Mouse (Mus musculus) heart, postnatal 0 days (tissue): ENCODE data around the gene Nhej1.

Source experiments
- CTCF ChIP-seq: IDR thresholded peaks from 2 replicates; pipeline ENCODE4 v1.5.1; 2016; ENCODE audit warnings: antibody characterized with exemption, control low read depth, low read depth
- EP300 ChIP-seq: IDR thresholded peaks from 2 replicates; pipeline ENCODE4 v1.6.1; 2016; ENCODE audit warnings: antibody characterized with exemption, low read depth

DNA sequence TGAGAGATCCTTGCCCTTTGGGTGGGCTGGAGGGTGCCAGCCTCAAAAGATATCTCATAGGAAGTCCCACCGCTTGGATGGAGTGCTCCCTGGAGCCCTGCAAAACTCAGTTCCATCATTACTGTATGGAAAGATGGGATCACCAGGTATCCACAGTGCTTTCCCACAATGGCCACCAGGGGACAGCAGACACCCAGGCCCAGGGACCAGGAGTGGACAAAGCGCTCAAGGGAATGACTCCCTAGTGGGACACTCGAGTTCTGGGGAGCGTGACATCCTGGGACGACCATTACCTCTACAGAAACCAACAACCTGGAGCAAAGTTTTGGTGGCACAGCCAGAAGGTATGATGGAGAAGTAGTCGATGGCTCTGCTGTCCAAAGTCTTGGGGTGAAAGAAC, 198.3 kb downstream of the Nhej1 start:
- TF ChIP-seq CTCF: peak; percentile 80
- TF ChIP-seq EP300: no peak
